Mouse (Mus musculus) activated CD4-positive, CD25-positive, alpha-beta regulatory T cell, adult 4 months (primary cell): ENCODE measurements around the gene Cd36. TPM values are rescaled to one million over a fixed set of nuclear protein-coding genes. Genes with fewer than 3 reads are reported as not detected.

Experiments
- ATAC-seq: one replicate; pipeline ENCODE4 v1.8.0; 2017
- polyA plus RNA-seq, 2 experiments: library from polyadenylated mRNA; unstranded; fragments of 100-300 nt; shearing (Covaris generic); gene quantifications; one replicate each; pipeline ENCODE4 v1.2.1; 2017

The Cd36 gene
- polyA plus RNA-seq, 2 experiments from 2014 or later: 0.20 TPM; not detected in 1

GRCm38 (mm10) chr5:17776571-17776970, 112.0 kb downstream of the Cd36 start:
- no peak for ATAC-seq

GRCm38 (mm10) chr5:17770328-17770727, 118.3 kb downstream of the Cd36 start:
- no peak for ATAC-seq

- ATAC-seq: no peak
Observed at GRCm38 (mm10) chr5:17766006-17766677, 122.5 kb downstream of the Cd36 start.

GRCm38 (mm10) chr5:17753471-17754005, 135.1 kb downstream of the Cd36 start:
- ATAC-seq: no peak

- ATAC-seq: no peak
Observed at GRCm38 (mm10) chr5:17748293-17748692, 140.3 kb downstream of the Cd36 start.

GRCm38 (mm10) chr5:17747143-17747542, 141.5 kb downstream of the Cd36 start:
- ATAC-seq: no peak

GRCm38 (mm10) chr5:17746520-17746919, 142.1 kb downstream of the Cd36 start:
- no peak for ATAC-seq

GRCm38 (mm10) chr5:17739805-17740204, 148.8 kb downstream of the Cd36 start:
- no peak for ATAC-seq

Other genes starting within 250 kb of the Cd36 start
- not detected for gene Gnat3, start 73.7 kb upstream of the Cd36 start, polyA plus RNA-seq